Mouse (Mus musculus) gastrocnemius, adult 18-20 months (tissue): ENCODE results near the gene Ninj2. TPM values are rescaled to one million over a fixed set of nuclear protein-coding genes. Genes with fewer than 3 reads are reported as not detected.

Source experiments
- DNase-seq: peaks from one replicate; pipeline ENCODE4 v3.0.0; 2021; ENCODE audit warnings: low spot score
- total RNA-seq, 2 experiments: library from RNA; stranded (reverse); gene quantifications; 2 replicates each; pipeline ENCODE4 v1.2.3; 2021

The Ninj2 gene
- total RNA-seq, 2 experiments from 2014 or later = not detected

DNA sequence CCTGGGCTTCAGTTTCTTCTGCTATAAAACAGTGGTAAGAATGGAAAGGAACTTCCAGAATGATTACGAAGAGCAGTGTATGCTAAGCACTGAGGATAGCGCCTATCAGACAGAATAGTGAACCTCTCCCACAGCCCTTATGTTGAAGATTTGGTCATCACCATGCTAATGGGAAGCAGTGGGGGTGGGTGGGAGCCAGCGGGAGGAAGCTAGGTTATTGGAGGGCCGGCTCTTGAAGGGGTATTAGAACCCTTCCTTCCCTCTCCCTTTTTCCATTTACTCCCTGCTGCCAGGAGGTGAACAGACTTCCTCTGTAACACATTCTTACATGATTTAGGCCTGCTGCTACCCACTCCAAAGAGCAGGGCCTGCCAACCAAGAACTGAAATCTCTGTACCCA, 1.2 kb upstream of the Ninj2 start:
- no peak for DNase-seq

DNA sequence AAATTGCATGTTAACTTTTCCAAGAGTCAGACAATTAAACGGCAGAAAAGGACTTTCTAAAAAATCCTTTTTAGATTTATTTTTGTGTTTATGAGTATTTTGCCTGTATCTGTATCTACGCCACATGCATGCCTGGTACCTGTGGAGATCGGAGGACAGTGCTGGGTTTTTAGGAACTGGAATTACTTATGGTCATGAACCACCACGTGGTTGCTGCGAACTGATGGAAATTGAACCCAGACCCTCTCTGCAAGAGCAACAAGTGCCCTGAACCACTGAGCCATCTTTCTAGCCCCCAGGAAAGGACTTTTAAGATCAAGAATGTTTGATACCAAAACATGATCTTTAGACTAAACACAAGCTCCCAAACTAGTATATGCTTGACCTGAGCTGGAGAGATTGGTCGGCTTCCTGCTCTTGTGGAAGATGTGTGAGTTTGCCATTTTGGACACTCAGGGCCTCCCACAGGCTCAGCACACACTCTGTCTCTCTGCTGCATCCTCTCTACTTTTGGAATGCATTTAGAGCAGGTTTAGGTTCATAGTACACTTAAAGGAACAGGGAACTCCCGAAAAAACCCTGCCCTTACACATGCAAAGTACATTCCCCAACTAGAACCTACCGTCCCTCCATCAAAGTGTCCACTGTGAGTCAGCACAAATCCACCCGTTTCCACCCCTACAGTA, 1.1 kb downstream of the Ninj2 start:
- DNase-seq = no peak

DNA sequence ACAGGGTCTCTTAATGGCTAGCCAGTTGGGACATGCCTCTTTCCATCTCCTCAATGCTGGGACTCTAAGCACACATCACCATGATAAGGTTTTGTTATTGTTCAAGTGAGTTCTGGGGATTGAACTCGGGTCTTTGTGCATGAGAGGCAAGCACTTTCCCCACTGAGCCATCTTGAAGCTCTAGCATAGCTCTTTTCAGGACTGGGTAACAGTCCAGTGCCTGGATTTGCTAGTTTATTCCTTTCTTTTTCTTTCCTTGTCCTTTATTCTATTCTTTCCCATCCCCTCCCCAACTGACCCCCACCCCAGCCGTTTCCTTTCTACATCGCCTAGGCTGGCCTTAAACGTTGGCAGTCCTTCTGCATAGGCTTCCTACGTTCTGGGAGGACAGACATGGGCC, 1.9 kb downstream of the Ninj2 start:
- no peak for DNase-seq

DNA sequence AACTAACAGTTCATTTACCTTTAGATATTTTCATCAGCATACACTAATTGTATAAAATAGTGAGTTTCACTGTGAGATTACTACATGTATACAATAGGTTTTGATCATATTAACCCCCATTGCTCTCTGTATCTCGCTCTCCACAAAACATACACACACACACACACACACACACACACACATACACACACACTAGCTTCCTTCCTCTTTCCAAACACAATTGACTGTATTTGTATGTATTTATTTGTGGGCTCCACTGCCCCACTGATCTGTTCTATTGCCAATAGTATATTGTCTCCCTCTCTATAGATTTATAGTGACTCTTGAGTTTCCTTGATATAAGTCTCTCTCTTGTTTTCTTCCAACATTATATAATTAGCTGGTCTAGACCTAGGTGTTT, 2.4 kb downstream of the Ninj2 start:
- no peak for DNase-seq

DNA sequence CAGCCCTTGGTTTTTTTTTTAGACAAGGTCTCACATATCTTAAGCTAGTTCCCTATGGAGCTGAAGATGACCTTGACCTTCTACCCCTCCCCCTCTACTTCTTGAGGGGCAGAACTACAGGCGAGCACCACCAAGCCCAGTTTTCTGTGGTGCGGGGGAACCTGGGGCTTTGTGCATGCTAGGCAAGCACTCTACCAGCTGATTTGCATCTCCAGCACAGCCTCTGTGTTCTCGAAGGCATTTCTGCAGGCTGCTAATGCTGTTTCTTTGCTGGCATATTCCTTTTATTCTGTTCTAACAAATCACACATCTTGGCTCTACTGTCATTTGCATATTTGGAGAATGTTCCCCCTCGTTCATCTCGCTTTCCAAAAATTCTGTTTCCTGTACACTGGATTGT, 6.2 kb downstream of the Ninj2 start:
- DNase-seq = no peak

DNA sequence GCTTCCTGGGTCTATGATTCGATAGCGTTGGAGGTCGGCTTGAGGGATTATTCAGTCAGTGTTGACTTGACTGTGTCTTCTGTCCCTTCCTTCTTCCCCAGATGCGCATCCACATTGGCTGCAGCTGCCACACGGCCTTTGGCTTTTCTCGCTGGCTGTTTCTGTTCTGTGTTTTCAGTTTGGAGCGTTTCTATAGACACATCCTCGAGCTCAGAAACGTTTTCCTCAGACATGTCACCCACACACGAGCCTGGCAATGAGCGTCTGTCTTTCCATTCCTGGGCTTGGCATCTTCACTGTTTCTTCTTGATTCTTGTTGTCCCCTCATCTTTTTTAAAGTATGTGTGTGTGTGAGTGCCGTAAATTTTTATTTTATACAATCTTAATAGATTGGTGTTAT, 8.1 kb downstream of the Ninj2 start:
- DNase-seq = no peak

DNA sequence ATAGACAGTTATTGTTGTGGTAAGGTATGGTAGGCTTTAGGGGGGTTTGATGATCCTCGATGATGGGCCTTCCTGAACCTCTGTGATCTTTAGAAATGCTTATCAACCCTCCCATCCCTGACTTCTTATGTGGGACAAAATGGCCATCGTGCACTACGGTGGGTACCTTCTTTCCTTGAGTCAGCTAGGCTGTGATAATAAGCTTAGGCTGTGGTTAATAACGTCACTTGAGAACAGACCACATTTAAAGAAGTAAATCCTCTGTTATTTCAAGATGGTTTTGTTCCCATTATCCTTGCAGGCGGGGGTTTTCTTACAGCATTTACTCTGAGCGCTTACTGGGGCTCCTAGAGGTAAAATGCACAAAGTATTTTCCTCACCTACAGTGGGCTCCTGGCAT, 8.8 kb downstream of the Ninj2 start:
- DNase-seq = no peak

DNA sequence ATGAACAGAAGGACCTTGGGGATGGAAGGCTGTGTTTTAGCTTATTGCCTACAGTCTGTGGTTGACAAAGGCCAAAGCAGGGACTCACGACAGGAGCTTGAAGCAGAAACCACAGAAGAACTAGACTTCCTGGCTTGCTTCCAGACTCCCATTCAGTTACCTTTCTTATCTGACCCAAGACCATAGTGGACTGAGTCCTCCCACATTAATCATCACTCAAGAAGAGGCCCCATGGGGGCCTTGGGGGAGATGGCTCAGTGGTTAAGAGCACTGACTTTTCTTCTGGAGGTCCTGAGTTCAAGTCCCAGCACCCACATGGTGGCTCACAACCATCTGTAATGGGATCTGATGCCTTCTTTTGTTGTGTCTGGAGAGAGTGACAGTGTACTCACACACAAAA, 10.0 kb downstream of the Ninj2 start:
- no peak for DNase-seq

DNA sequence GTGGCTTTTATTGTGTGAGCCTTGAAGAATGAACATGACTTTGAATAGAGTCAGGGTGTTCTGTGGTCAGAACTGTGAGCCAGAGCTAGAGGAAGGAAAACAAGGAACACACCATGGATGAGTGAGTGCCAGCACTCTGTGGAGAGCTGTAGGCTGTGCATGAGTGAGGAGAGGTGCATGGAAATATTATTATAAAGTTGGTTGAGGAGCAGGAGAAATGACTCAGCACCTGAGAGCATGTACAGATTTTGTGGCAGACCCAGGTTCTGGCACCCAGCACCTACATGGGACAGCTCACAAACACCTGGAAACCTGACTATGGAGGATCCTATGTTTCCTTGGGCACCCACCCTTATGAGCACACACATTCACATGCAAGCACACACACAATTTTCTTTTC, 11.9 kb downstream of the Ninj2 start:
- DNase-seq = no peak

DNA sequence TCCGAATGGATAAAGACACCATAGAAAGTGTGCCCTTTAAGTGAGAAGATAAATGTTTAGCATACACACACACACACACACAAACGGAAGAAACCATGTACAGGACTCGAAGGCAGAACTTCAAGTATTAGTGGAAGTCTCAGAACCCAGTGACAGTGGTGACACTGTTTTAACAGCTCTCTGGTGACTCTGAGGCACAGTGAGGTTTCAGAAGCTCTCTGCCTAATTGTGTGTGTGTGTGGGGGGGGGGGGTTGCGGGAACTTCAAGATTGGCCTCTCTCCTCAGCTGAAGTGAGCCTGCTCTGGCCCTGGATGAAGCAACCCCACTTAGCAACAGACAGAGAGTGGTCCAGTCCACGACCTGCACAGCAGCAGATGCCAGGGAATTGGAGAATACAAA, 14.4 kb downstream of the Ninj2 start:
- no peak for DNase-seq

DNA sequence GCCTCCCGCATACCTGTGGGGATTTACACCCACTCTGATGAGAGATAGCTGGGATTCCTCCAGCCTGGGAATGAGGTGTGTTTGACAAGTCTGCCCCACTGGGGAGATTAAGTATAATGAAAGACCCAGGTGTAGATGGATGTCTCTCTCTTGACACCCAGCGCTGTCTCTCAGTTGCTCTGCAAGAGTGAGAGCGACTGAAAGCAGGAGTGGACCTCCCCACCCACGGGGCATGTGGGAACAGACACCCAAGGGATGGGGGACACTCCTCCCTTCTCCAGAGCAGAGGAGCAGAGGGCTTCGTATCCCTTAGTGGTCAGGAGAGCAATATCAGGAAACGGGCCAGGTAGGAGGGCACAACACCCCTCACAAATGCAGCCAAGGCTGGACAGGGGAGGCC, 14.9 kb downstream of the Ninj2 start:
- no peak for DNase-seq

DNA sequence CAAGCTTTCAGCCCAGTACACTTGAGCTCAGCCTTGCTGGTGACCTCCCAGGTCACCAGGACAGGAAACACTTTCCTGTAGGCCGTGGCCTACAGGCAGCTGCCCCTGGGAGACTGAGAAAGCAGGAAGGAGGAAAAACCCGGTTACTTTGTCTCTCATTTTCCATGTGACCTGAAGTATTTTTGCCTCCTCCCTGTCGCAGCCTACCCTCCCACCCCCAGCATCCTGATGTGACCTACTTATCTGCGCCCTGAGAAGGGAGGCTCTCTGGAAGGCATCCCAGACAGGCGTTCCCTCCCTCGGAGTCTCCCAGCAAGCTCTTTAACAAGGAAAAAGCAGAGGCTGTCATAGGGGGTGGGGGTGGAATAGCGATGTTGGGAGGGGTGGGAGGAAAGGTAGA, 16.0 kb downstream of the Ninj2 start:
- DNase-seq = peak; percentile 88

DNA sequence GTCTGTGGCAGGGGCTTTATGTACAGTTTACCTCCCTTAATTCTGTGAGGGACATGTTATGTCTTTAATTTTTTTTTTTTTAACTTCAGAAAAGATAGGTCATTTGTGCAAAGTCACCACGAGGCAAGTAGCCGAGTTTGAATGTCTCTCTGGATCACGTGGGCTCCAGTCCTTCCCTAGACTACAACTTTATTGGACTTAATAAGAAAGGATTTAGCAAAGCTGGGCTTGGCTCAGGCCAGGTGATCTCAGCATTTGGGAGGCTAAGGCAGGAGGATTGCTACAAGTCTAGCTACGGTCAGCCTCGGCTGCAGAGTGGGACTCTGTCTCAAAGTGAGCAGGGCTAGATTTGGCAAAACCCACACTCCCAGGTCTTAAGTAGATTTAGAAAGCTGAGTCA, 16.8 kb downstream of the Ninj2 start:
- no peak for DNase-seq

DNA sequence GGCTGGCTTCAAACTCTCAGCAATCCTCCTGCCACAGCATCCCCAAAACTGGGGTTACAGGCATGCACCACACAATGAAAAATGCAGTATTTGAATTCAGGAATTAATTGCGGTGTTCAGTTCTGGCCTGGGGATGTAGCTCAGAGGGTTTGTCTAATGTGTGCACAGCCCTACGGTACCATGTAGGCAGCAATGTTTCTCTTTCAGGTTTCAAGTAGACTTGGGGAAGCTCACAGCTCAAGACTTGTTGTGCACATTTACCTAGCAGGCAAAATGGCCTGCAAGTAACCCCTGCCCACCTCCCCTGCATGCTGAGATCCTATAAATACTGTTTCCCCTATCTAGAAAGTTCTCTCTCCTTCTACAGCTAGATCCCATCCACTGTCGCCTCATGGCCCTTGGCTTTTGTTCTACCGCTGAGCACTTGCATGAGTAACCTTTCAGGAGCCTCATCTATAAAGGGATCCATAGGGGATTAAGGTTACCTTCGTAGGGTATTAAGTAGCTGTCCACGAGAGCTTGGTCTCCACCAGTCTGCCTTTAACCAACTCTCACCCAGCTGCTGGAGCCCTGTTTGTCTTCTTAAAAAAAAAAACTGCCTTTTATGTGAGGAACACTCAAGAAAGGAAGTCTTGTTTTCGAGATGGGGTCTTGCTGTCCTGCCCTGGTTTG, 17.7 kb downstream of the Ninj2 start:
- no peak for DNase-seq

DNA sequence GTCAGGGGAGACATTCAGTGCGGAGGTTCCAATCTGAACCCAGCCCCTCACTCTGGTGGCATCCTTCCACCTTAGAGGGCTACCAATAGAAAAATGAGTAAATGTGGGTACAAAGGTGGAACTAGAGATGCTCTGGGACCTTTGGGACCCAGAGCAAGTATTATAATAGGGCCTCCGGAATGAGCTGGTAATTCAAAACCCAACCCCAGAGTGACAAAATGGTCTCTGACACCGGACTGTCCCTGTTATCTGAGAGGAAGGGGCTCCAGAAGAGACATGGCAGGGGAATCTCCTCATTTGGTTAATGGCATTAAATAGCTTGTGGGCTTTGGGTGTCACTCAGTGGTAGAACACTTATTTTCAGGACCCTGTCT, 18.2 kb downstream of the Ninj2 start:
- DNase-seq = no peak

DNA sequence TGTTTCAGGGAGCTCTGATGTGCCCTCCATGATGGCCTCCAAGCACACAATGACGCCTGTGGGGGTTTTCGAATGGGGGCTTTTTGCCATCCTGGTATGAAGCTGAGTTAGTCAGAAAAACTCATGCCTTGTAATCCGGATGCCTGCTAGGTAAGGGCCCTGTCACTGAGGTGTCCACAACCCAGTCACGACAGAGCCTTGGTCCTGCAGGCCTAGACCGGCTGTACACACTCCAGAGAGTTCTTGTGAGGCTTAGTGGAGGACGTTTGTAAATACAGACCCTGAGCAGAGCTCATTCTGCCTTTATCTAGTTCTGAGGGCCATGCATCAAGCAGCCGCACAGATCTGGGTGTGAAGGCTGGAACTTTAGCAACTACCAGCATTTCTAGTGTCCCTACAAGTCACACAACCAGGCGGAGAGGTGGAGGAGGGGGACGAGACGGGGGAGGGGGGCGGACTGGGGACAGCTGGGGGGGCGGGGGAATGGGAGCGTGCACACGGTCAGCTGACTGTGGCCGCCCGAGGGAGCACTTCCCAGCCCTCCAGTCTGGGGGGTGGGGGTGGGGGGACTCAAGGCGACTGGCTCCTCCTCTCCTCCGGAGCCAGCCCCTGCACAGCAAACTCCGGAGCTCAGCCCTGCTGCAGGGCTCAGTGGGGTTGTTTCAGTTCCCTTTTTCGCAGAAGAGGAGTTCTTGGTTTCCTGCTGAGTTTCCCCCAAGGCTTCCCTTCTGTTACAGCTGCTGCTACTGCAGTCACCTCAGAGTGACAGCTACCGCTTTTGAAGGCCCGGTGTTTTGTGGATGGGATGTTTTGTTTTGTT, 19.0 kb downstream of the Ninj2 start:
- DNase-seq = peak; percentile 81

DNA sequence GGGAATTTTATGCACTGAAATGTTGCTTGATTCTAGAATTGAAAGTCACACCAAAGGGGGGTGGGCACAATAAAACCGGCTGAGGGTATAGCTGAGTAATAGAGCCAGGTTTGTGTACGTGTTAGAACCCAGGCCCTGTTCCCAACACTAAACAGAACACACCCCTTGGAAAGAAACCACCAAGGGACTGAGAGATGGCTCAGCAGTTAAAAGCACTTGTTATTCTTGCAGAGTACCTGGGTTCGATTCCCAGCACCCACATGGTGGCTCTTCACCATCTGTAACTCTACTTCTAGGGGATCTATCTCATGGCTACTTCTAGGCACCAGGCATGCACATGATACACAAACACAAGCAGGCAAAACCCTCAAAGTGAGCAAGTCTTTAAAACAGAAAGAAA, 20.7 kb downstream of the Ninj2 start:
- no peak for DNase-seq

DNA sequence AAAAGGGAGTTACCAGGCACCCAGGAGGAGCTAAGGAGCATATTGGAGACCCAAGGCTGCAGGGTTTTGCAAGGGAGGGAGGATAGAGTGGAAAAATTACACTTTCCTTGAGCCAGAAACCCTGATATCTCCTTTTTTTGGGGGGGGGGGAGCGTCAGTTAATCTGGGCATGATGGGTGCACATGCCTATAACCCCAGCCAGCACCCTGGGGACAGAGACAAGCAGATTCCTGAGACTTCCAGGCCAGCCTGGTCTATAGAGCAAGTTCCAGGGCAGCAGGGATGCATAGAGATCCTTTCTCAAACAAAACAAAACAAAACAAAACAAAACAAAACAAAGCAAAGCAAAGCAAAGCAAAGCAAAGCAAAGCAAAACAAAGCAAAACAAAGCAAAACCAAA, 21.1 kb downstream of the Ninj2 start:
- no peak for DNase-seq

DNA sequence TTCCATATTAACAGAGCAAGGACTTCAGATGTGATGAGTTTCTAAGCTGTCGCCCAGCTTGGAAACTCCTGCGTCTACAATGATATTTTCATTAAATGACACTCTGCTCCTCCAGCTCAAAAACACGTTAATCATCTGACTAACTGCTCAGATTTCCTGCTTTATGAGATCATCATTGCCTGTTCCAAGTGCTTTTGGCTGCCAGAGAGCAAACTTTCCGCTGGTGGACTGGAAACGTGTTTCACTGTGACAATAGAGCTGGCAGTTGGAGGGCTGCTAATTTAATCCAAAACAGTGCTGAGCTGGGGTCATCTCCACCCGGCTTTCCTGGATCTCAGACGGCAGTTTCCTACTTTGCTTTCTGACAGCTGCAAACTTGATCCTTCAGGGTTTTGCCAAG, 21.5 kb downstream of the Ninj2 start:
- peak; percentile 92 for DNase-seq

DNA sequence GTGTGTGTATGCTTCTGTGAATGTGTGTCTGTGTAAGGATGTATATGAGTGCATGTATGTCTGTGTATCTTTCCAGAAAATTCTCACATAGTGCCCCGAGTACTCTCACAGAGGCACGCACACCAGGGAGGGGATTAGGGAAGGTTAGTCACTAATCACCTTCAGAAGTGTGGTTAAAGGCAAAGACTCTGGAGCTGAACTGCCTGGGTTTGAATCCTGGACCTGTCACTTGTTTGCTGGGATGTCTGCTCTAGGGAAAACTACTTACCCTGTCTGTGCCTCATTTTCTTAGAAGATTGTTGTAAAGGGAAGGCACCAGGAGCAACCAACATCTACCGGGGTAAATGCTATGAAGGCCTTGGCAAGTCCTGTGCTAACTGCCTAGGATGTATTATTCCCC, 22.3 kb downstream of the Ninj2 start:
- DNase-seq = no peak

DNA sequence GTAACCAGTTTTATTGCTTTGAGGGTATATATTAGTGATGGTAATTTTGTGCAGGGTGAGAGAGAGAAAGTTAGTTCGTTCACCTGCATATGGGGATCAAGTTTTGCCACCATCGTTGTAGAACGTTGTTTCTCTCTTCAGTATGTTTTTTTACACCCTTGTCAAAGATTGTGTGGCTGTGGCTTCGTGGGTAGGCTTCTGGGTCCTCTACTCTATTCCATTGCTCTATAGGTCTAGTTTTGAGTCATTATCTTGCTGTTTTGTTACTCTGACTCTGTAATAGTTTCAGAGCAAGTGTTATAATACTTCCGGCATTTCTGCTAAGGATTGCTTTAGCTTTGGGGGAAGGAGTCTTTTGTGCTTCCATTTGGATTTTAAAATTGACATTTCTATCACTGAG, 26.7 kb downstream of the Ninj2 start:
- DNase-seq = no peak

DNA sequence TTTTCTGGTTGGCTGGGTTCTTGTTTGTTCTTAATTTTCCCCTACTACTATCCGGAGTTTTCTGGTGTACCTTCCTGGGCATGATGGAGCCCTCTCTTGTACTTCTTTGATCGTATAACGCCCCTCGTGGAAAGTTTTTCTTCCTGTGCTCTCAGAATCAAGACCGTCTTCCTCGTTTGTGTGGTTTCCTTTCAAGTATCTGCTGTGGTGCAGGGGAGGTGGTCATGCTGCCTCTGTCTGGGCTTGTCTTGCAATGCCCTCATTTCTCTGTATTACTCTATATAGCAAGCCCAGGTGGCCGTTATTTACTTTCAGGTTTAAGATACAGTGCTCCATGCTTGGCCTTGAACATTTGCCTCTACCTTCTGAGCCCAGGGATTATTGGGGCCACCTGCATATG, 31.5 kb downstream of the Ninj2 start:
- no peak for DNase-seq

DNA sequence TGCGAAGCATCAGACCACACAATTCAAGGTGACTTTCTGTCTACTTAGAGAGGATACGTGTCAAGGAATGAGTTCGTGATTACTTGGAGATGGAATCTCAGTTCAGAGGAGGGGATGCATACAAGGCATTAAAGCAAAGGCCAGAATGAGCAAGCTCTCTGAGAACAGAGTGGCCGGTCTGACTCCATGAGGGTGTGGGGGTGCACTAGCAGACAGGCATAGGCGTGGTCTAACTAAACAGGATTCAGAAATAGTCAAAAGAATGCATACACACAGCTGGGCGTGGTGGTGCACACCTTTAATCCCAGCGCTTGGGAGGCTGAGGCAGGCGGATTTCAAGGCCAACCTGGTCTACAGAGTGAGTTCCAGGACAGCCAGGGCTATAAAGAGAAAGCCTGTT, 33.3 kb downstream of the Ninj2 start:
- no peak for DNase-seq
